Mouse (Mus musculus) embryonic fibroblast, embryonic 13.5 days (primary cell): ENCODE results near the gene Vwa3a.

Experiments used
- CTCF ChIP-seq: IDR thresholded peaks from 2 replicates; pipeline ENCODE4 v1.5.1; 2011; ENCODE audit warnings: mild to moderate bottlenecking, control low read depth, low read length, moderate library complexity, borderline replicate concordance; ENCODE audit not compliant: insufficient read depth
- POLR2A ChIP-seq: IDR thresholded peaks from 2 replicates; pipeline ENCODE4 v1.6.1; 2011; ENCODE audit warnings: low read depth, mild to moderate bottlenecking, control low read depth, low read length, moderate library complexity

DNA sequence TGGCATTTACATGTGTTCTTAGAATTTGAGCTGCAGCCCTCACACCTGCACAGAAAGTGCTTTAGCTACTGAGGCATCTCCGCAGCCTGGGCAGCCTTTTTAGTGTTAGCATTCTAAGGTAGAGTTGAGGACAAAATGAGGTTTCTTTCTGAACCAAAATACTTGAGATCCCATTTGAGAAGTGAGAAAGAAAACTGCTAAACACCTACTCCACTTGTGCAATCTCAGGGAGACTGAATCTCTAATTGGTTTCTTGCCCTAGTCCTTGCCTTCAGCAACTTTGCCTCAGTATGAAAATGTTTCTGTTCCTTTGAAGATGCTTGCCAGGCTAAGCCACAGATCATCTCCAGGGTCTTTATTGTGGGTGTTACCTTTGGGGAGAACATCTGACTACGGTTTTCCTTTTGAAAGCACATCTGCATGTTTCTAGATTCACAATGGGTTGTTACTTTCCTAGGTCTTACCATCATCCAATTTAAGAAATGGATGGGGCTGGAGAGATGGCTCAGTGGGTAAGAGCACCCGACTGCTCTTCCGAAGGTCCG, 45.2 kb upstream of the Vwa3a start:
- TF ChIP-seq POLR2A: no peak
- TF ChIP-seq CTCF: no peak
